In genomic region chr4:118436820-118437603, GRCm38 (mm10) we compare ENCODE assay signal across 8 mouse cellular contexts. TPM values are rescaled to one million over a fixed set of nuclear protein-coding genes. Genes with fewer than 3 reads are reported as not detected.
A peak's percentile ranks its signal among the peaks of the same experiment; 100 is the strongest.
DNase-seq lines count a peak whose midpoint lies in the region; ATAC-seq and TF ChIP-seq lines count a peak whose summit lies in the region.

Gene Cdc20 (minus strand): TSS chr4:118437352.

- under 1% methylated on average over 67 of the region's 67 CpGs for WGBS in bone marrow, adult 2 months
- WGBS in embryonic facial prominence, embryonic 15.5 days = under 1% methylated on average over 67 of the region's 67 CpGs
- whole genome bisulfite sequencing in heart, embryonic 10.5 days = under 1% methylated on average over 67 of the region's 67 CpGs
- WGBS in kidney, embryonic 15.5 days = under 1% methylated on average over 67 of the region's 67 CpGs

- peak; percentile 63 for TF ChIP-seq POLR2A in bone marrow, adult 2 months (IDR thresholded peaks at IDR 0.05; ENCODE audit: borderline replicate concordance, control insufficient read depth, low read depth, low read length)

- TF ChIP-seq CTCF in bone marrow, adult 2 months (IDR thresholded peaks at IDR 0.05; ENCODE audit: control insufficient read depth, insufficient read depth, low read length) = no peak

- peak within 1 kb of the TSS; percentile 72 for H3K9ac ChIP-seq in embryonic facial prominence, embryonic 15.5 days
- H3K9ac ChIP-seq in kidney, embryonic 15.5 days = peak within 1 kb of the TSS; percentile 74

- peak within 1 kb of the TSS; percentile 98 for H3K4me2 ChIP-seq in embryonic facial prominence, embryonic 15.5 days (replicated peaks)
- H3K4me2 ChIP-seq in kidney, embryonic 15.5 days = peak within 1 kb of the TSS; percentile 92

- no peaks in the 10 kb centered on the region for H3K27me3 ChIP-seq in embryonic facial prominence, embryonic 15.5 days
- no peaks in the 10 kb centered on the region for H3K27me3 ChIP-seq in heart, embryonic 10.5 days (ENCODE audit: insufficient read depth, poor library complexity, severe bottlenecking)
- no peaks in the 10 kb centered on the region for H3K27me3 ChIP-seq in kidney, embryonic 15.5 days

- H3K9me3 ChIP-seq in embryonic facial prominence, embryonic 15.5 days (replicated peaks) = no peaks in the 10 kb centered on the region
- no peaks in the 10 kb centered on the region for H3K9me3 ChIP-seq in heart, embryonic 10.5 days
- no peaks in the 10 kb centered on the region for H3K9me3 ChIP-seq in kidney, embryonic 15.5 days (replicated peaks)

- peak; percentile 94 for ATAC-seq in embryonic facial prominence, embryonic 15.5 days (ENCODE audit: insufficient number of reproducible peaks, low FRiP score, low TSS enrichment, low read depth)
- ATAC-seq in kidney, embryonic 15.5 days (replicated peaks; ENCODE audit: low FRiP score) = peak; percentile 96
- peak; percentile 94 for ATAC-seq in monocyte, adult 5-6 weeks (replicated peaks; ENCODE audit: insufficient number of reproducible peaks, low FRiP score, low TSS enrichment, poor library complexity, severe bottlenecking)

- DNase-seq in 416B (ENCODE audit: low read depth) (peak; percentile 99), liver (peak; percentile 93)
- DNase-seq in heart, embryonic 10.5 days (ENCODE audit: low spot score) = peak; percentile 99
- peak; percentile 89 to 92 for DNase-seq in spleen, postnatal 4 days (ENCODE audit: low spot score in 2 of 2)

- peaks cover 3% of the 10 kb centered on the region; the same call in 1 of the 2 replicates for H3K4me1 ChIP-seq in bone marrow, adult 2 months (ENCODE audit: control insufficient read depth, insufficient read depth, low read length)
- H3K4me1 ChIP-seq in embryonic facial prominence, embryonic 15.5 days = peaks cover 37% of the 10 kb centered on the region
- H3K4me1 ChIP-seq in heart, embryonic 10.5 days = peaks cover 38% of the 10 kb centered on the region
- H3K4me1 ChIP-seq in kidney, embryonic 15.5 days = peaks cover 48% of the 10 kb centered on the region

- peak within 1 kb of the TSS; percentile 89 for H3K27ac ChIP-seq in bone marrow, adult 2 months (ENCODE audit: control insufficient read depth, insufficient read depth, low read depth, low read length, poor library complexity)
- peak within 1 kb of the TSS; percentile 94 for H3K27ac ChIP-seq in embryonic facial prominence, embryonic 15.5 days (replicated peaks)
- peak within 1 kb of the TSS; percentile 93 for H3K27ac ChIP-seq in heart, embryonic 10.5 days
- peak within 1 kb of the TSS; percentile 96 for H3K27ac ChIP-seq in kidney, embryonic 15.5 days

- peak within 1 kb of the TSS; percentile 85 for H3K4me3 ChIP-seq in bone marrow, adult 2 months (replicated peaks; ENCODE audit: control insufficient read depth, low read depth, low read length)
- peak within 1 kb of the TSS; percentile 69 for H3K4me3 ChIP-seq in embryonic facial prominence, embryonic 15.5 days (replicated peaks)
- peak within 1 kb of the TSS; percentile 97 for H3K4me3 ChIP-seq in heart, embryonic 10.5 days
- peak within 1 kb of the TSS; percentile 62 for H3K4me3 ChIP-seq in kidney, embryonic 15.5 days (replicated peaks)

- peaks cover 22% of the 10 kb centered on the region for H3K36me3 ChIP-seq in embryonic facial prominence, embryonic 15.5 days
- H3K36me3 ChIP-seq in heart, embryonic 10.5 days = peaks cover 38% of the 10 kb centered on the region
- H3K36me3 ChIP-seq in kidney, embryonic 15.5 days = peaks cover 34% of the 10 kb centered on the region

RNA-seq across cellular contexts. Expression of gene Cdc20, which starts in this region (rescaled TPM):
- 58.8 and 92.1 TPM in 2 replicates for polyA plus RNA-seq in bone marrow, adult 2 months (2011; ENCODE audit: insufficient read depth, insufficient read length, low replicate concordance, missing spikeins)
- polyA plus RNA-seq in embryonic facial prominence, embryonic 15.5 days (2015; fragmentation: Nextera tagmentation; extraction: Ambion mirVana) = 178 and 183 TPM in 2 replicates
- 221 and 270 TPM in 2 replicates for polyA plus RNA-seq in heart, embryonic 10.5 days (2016; fragmentation: Nextera tagmentation; extraction: Ambion mirVana)
- 255 and 275 TPM in 2 replicates for polyA plus RNA-seq in kidney, embryonic 15.5 days (2015; fragmentation: Nextera tagmentation; extraction: Ambion mirVana)
- 1.6 to 3.6 TPM (median 2.0 TPM) in 3 replicates for total RNA-seq in monocyte, adult 5-6 weeks (2017)

Comparison
In these comparisons a context has a peak if more than half of its experiments do, and no peak if none do; other contexts are left out.
1. Peak in every context shown above with its lines: DNase-seq, ATAC-seq, H3K4me3 ChIP-seq and H3K27ac ChIP-seq.